Mouse (Mus musculus): ENCODE measurements at regions not wholly inside any gene's neighbourhood (a gene's known extent, or its start where the extent isn't known, plus 50 kb on each side); places are given as distances from the start of the nearest gene placed in this dataset.
A peak's percentile ranks its signal among the peaks of the same experiment; 100 is the strongest.
"Not testable (repeated sequence)": the region's sequence is repeated elsewhere in the genome, so short reads cannot be mapped to it uniquely, and the experiment has no call there.

DNA sequence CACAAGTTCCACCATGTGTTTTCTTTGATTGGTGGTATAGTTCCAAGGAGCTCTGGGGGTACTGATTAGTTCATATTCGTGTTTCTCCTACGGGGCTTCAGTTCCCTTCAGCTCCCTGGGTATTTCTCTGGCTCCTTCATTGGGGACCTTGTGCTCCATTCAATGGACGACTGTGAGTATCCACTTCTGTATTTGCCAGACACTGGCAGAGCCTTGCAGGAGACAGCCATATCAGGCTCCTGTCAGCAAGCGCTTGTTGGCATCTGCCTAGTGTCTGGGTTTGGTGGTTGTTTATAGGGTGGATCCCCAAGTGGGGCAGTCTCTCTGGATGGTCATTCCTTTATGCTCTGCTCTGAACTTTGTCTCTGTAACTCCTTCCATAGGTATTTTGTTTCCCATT is 1905.5 kb upstream of the Sel1l start:
- H3K9me3 ChIP-seq; H3K4me2 ChIP-seq (replicated peaks); H3K4me3 ChIP-seq; H3K27me3 ChIP-seq; ATAC-seq (ENCODE audit: low FRiP score, low read depth); H3K36me3 ChIP-seq; H3K27ac ChIP-seq; H3K4me1 ChIP-seq; H3K9ac ChIP-seq: not testable (repeated sequence)
- 84% methylated on average over 4 of the region's 4 CpGs for WGBS

DNA sequence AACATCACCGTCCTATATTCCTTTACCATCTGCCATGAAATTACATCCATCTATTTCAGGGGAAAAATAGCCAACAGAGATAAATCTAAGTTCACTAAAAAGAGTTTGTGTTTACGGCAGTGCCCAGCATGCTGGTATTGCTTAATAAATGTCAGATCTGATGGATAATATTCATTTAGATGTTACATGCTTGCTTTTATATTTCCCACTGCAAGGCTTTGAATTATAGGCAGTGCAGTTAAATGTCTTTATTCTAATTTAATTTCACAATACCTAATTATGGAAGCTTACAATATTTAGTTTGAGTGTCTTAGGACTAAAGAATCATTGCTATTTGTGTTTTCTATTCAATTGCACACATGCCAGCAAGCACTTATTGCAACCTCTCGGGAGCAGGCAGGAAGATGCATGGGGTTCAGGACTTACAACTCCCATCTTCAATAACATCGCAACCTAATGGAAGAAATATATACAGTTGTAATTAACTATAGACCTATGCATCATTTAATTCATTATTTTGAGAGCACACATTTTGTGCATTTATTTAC is 1899.4 kb upstream of the Sel1l start:
- no peaks in the 10 kb centered on the region for H3K27me3 ChIP-seq
- 77% methylated on average over 4 of the region's 4 CpGs for WGBS
- no peak for ATAC-seq (ENCODE audit: low FRiP score, low read depth)

DNA sequence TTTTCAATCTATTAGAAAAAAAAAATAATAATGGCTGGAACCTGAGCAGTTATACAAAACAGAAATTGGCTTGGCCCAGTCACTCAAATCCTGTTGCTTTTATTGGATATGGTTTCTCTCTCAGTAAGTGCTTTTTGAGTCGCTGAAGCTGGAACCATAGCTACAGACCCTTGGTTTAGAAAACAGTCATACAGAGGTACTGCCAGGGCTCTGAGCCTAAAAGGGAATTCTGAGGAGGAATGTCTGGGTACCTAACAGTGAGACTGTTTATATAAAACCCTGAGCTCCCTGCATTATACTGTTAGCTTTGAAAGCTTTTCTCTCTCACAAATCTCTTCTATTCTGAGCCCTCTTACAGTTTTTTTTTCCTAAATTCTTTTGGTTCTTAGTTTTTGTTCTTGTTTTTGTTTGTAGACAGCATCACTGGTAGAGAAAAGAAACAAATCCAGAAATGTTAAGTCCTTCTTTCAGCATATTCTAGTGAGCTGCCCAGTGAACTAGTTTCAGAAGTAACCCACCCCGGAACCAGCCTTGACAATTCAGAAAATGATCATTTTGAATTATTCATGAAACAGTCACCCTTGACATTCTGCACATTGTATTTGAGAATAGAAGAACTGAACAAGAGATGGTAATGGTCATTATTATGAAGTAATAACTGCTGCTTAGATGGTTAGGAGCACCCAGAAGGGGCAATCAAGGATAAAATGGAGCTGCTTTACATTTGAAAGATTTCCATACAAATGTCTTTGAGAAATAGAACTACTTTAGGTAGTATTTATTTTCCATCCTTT is 1869.9 kb upstream of the Sel1l start:
- H3K9ac ChIP-seq = no peak overlapping the region
- H3K4me2 ChIP-seq (replicated peaks) = no peak overlapping the region
- ATAC-seq (ENCODE audit: low FRiP score, low read depth) = peak; percentile 86; the same call in 1 of the 2 replicates
- no peak overlapping the region for H3K4me3 ChIP-seq
- H3K27ac ChIP-seq = no peak overlapping the region
- no peaks in the 10 kb centered on the region for H3K4me1 ChIP-seq
- no peaks in the 10 kb centered on the region for H3K36me3 ChIP-seq
- H3K27me3 ChIP-seq = no peaks in the 10 kb centered on the region
- WGBS = 45% methylated on average over 2 of the region's 2 CpGs
- no peaks in the 10 kb centered on the region for H3K9me3 ChIP-seq

More for the DNA sequence above, 1899.4 kb upstream of the Sel1l start:
- no peaks in the 10 kb centered on the region for H3K36me3 ChIP-seq
- H3K27ac ChIP-seq = no peak overlapping the region
- no peak overlapping the region for H3K4me2 ChIP-seq (replicated peaks)
- no peaks in the 10 kb centered on the region for H3K9me3 ChIP-seq
- no peak overlapping the region for H3K9ac ChIP-seq
- H3K4me3 ChIP-seq = no peak overlapping the region
- H3K4me1 ChIP-seq = no peaks in the 10 kb centered on the region

DNA sequence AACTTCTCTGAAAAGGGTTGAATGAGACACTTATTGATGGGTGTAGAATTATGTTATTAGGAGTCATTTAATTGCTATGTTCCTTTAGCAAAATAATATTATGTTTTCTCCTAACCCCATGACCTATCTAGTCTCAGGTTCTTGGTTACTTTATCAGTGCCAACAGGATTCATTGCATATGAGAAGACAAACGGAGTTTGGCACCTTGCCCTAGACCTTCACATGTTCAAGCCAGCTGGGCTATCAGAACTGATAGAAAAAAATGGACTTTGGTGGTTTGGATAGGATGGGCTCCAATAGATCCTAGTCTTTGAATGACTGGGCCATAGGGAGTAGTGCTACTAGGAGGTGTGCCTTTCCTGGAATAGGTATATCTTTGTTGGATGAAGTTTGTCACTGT is 1857.0 kb upstream of the Sel1l start:
- Histone ChIP-seq H3K27ac (no peak overlapping the region), H3K36me3 (no peaks in the 10 kb centered on the region), H3K9ac (no peak overlapping the region), H3K4me1 (no peaks in the 10 kb centered on the region), H3K4me3 (no peak overlapping the region), H3K27me3 (no peaks in the 10 kb centered on the region), H3K9me3 (no peaks in the 10 kb centered on the region), H3K4me2 (replicated peaks) (no peak overlapping the region)
- WGBS = 68% methylated on average over 1 of the region's 1 CpGs
- no peak for ATAC-seq (ENCODE audit: low FRiP score, low read depth)

DNA sequence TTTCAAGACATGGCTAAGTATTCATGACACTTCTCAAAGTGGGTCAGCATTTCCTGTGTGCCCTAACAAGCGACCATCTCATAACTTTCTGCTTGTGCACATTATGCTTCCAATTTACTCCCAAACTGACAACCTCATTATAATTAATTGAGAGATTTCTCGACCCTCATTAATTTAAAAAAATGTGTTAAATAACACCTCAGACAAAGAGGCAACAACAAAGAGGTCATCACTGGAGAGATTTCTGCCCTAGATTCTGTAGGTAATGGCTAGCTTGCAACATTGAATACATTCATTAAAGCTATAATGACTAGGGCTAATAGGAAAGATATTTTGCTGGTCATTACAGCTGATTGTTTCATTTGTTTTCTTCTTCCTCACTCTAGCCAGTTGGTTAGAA is 1838.2 kb upstream of the Sel1l start:
- Histone ChIP-seq H3K36me3 (no peaks in the 10 kb centered on the region), H3K9ac (no peak overlapping the region), H3K4me1 (no peaks in the 10 kb centered on the region), H3K27me3 (no peaks in the 10 kb centered on the region), H3K9me3 (no peaks in the 10 kb centered on the region), H3K4me3 (no peak overlapping the region), H3K27ac (no peak overlapping the region), H3K4me2 (replicated peaks) (no peak overlapping the region)
- WGBS = 23% methylated on average over 2 of the region's 2 CpGs
- ATAC-seq (ENCODE audit: low FRiP score, low read depth) = no peak

DNA sequence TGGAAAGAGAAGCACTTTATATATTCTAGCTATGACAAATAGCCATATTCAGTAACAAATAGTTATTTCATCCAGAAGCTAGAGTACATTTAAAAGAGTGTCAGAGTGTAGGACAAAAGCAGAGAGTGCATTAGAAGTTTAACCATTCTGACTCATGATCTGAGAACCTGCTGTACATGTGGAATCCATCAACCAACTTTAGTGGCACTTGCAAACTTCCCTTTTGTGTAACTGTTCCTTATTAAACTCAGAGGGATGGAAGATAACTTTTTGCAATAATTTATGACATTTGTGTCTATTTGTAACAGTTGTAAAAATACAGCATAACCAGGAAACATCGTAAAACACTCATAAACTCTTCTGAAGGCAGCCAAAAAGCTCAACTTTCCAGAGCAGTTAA is 1835.4 kb upstream of the Sel1l start:
- WGBS = 6% methylated on average over 1 of the region's 1 CpGs
- Histone ChIP-seq H3K4me3 (no peak overlapping the region), H3K27me3 (peaks cover 5% of the 10 kb centered on the region; the same call in 1 of the 2 replicates), H3K36me3 (no peaks in the 10 kb centered on the region), H3K9ac (no peak overlapping the region), H3K4me2 (replicated peaks) (no peak overlapping the region), H3K9me3 (no peaks in the 10 kb centered on the region), H3K4me1 (0 out of 2 replicates have a peak, but pooled peaks cover 7% of the 10 kb centered on the region), H3K27ac (no peak overlapping the region)
- ATAC-seq (ENCODE audit: low FRiP score, low read depth) = peak; percentile 79

DNA sequence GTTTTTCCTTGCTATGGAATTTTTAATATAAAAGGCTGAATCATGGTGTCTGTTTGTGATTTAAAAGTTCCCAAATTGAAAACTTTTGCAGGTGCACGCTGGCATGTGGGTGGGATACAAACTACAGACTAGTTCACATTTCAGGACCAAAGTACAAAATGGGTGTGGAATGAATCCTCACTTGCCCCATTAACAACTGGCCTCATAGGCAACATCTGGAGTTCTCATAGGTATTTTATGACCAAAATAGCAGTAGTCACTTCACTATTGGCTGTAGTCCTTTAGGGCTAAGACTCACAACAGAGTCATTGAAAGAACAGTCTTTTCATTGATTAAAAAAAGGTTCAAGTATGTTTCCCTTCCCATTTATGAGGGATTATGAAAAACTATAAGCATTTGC is 1828.5 kb upstream of the Sel1l start:
- 54% methylated on average over 1 of the region's 1 CpGs for WGBS
- Histone ChIP-seq H3K4me2 (replicated peaks) (no peak overlapping the region), H3K27me3 (peaks cover 5% of the 10 kb centered on the region; the same call in 1 of the 2 replicates), H3K27ac (no peak overlapping the region), H3K9ac (no peak overlapping the region), H3K36me3 (no peaks in the 10 kb centered on the region), H3K4me1 (0 out of 2 replicates have a peak, but pooled peaks cover 7% of the 10 kb centered on the region), H3K9me3 (no peaks in the 10 kb centered on the region), H3K4me3 (no peak overlapping the region)
- peak; percentile 81 for ATAC-seq (ENCODE audit: low FRiP score, low read depth)

DNA sequence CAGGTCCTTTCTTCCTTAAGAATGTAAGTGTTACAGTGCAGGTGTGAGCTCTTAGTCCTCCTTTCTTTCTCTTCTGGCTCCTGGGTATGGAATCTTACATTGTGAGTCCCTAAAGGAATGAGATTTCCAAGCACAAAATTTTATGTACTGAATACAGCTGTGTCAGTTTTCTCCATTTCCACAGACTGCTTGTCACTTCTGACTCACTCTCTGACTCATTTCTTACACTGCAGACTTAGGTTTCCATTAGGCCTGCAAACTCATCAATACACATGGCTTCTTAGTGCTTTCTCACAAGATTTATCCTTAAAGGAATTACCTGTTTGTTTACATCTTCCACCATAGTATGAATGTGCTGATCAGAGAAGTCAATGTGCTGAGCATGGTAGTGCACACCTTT is 1826.1 kb upstream of the Sel1l start:
- H3K9ac ChIP-seq = no peak overlapping the region
- H3K27me3 ChIP-seq = peaks cover under 1% of the 10 kb centered on the region; the same call in 1 of the 2 replicates
- H3K9me3 ChIP-seq = no peaks in the 10 kb centered on the region
- no peak for ATAC-seq (ENCODE audit: low FRiP score, low read depth)
- H3K36me3 ChIP-seq = no peaks in the 10 kb centered on the region
- H3K27ac ChIP-seq = no peak overlapping the region
- no peak overlapping the region for H3K4me2 ChIP-seq (replicated peaks)
- no peak overlapping the region for H3K4me3 ChIP-seq
- 0 out of 2 replicates have a peak, but pooled peaks cover under 1% of the 10 kb centered on the region for H3K4me1 ChIP-seq

DNA sequence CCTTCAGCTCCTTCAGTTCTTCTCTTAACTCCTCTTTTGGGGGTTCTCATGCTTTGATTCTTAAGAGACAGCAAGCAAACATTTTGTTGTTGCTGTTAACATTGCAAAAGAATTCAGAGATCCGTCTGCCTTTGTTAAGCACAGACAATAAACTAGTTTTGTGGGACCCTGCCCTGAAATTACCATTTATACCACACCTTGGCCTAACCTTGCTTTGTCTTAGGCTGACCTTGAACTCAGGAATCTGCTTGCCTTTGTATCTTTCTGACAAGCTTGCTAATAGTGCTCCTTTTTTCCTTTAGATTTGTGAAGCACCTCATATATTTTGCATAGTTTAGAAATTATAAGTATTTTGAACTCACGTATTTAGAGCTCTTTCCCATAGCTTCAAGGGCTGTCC is 1820.3 kb upstream of the Sel1l start:
- H3K36me3 ChIP-seq = no peaks in the 10 kb centered on the region
- no peak overlapping the region for H3K4me3 ChIP-seq
- H3K9me3 ChIP-seq = no peaks in the 10 kb centered on the region
- no peaks in the 10 kb centered on the region for H3K27me3 ChIP-seq
- no peak overlapping the region for H3K9ac ChIP-seq
- H3K4me2 ChIP-seq (replicated peaks) = no peak overlapping the region
- no peak overlapping the region for H3K27ac ChIP-seq
- no peak for ATAC-seq (ENCODE audit: low FRiP score, low read depth)
- WGBS = 75% methylated on average over 2 of the region's 2 CpGs
- H3K4me1 ChIP-seq = no peaks in the 10 kb centered on the region

DNA sequence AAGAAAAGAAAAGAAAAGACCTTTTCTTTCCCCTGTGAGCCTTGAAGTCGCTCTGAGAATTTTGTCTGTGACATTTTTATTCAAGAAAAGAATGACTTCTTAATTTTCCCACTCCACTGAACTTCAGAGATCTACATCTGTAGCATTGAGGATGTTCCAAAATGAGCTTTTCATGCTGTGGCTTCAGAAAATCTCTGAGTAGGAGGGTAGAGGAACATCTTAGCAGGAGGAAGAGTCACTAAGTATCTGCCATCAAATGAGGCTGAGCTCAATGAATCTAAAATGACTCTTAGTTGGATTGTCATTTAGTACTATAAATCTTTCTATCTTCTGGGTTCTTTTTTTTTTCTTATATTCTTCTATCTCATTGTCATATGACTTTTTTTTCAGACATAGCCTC is 1817.8 kb upstream of the Sel1l start:
- Histone ChIP-seq H3K4me2 (replicated peaks) (no peak overlapping the region), H3K9ac (no peak overlapping the region), H3K4me3 (no peak overlapping the region), H3K36me3 (no peaks in the 10 kb centered on the region), H3K27me3 (no peaks in the 10 kb centered on the region), H3K9me3 (no peaks in the 10 kb centered on the region), H3K4me1 (no peaks in the 10 kb centered on the region), H3K27ac (no peak overlapping the region)
- ATAC-seq (ENCODE audit: low FRiP score, low read depth) = no peak
- WGBS = 89% methylated on average over 1 of the region's 1 CpGs

Measured in limb, embryonic 13.5 days (tissue).